Mouse (Mus musculus): ENCODE measurements around the gene Zmpste24. TPM values are rescaled to one million over a fixed set of nuclear protein-coding genes. Genes with fewer than 3 reads are reported as not detected.

The Zmpste24 gene
- polyA plus RNA-seq, 1 experiment: 0.19 TPM

DNA sequence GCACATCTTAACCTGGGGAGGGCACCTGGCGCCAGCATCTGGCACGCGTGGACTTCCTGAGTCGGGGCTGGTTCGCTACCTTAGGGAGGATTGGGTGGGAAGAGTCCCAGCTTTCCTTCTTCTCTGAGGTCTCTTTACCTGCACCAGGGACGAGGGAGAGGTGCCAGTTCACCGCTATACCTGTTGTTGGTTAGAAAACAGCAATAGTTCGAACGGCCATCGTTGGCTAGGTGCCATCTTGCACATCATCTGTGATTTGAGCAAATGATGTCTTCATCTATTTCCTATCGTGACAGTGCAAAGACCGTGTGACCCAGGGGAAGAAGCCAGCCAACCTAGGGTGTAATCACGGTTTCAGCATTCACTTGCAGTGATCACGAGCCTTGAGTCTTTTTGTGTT is 57.7 kb downstream of the Zmpste24 start:
- H3K27me3 ChIP-seq (ENCODE audit: control insufficient read depth): peaks cover 44% of the 10 kb centered on the region
- H3K9me3 ChIP-seq (ENCODE audit: control insufficient read depth, low read length): no peaks in the 10 kb centered on the region
- H3K4me3 ChIP-seq (replicated peaks): no peak overlapping the region
- no peaks in the 10 kb centered on the region for H3K36me3 ChIP-seq (ENCODE audit: control insufficient read depth)
- TF ChIP-seq TAL1 (IDR thresholded peaks at IDR 0.05; ENCODE audit: low read length) (no peak), GATA1 (IDR thresholded peaks at IDR 0.05; ENCODE audit: low read length) (no peak)
- H3K4me1 ChIP-seq (ENCODE audit: control insufficient read depth): peaks cover 5% of the 10 kb centered on the region

DNA sequence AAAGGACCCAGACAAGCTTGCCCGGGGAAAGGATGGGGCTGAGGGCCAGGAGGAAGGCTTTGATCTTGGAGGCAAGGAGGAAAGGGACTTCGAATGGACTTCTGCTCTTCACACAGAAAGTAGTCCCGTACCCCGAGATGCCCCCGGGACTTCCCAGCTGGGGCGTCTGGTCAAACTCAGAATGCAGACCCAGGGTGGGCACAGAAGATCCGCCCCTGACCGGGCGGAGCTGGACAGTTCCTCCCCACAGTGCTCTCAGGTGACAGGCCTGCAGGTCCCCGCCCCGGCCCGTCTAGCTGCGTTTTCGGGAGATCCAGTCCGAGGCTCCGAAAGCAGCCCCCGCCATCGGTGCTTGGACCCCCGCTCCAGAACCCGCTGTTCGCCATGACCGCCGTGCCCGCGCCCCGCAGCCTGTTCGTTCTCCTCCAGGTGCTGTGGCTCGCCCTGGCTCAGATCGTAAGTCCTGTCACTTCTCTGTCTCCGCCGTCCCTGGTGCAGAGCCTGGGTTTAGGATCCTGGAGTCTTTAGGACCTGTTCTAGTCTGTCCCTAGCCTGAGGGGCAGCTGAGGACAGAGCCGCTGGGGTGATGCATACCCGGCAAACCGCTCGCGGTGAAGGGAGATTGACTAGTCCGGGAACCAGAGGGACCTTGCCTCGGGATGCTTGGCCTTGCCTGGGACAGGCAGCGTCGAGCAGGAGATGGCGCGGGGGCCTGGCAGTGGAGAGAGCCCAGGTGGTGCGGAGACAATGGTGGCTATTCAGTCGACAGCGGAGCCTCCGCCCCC is 58.5 kb downstream of the Zmpste24 start, which contains the start of gene Col9a2:
Col9a2 (plus strand) TSS at position 55 of the 785 bp plus-strand sequence.
- no peaks in the 10 kb centered on the region for H3K9me3 ChIP-seq (ENCODE audit: control insufficient read depth, low read length)
- no peaks in the 10 kb centered on the region for H3K36me3 ChIP-seq (ENCODE audit: control insufficient read depth)

DNA sequence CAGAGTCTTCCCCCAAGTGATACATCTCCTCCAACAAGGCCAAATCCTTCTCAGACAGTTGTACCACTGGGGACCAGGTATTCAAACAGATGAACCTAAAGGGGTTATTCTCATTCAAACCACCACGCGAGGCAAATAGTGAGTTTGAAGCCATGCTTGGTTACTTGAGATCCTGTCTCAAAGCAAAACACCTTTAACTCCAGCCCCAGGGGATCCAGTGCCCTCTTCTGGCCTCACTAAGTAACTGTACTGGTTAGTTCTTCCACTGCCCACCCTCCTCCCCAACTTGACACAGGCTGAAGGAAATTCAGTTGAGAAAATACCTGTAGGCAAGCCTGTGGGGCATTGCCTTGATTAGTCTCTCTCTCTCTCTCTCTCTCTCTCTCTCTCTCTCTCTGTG is 65.0 kb downstream of the Zmpste24 start:
- no peaks in the 10 kb centered on the region for H3K36me3 ChIP-seq (ENCODE audit: control insufficient read depth)
- peaks cover 7% of the 10 kb centered on the region for H3K4me1 ChIP-seq (ENCODE audit: control insufficient read depth)
- no peaks in the 10 kb centered on the region for H3K9me3 ChIP-seq (ENCODE audit: control insufficient read depth, low read length)
- H3K4me3 ChIP-seq (replicated peaks): no peak overlapping the region
- TF ChIP-seq TAL1 (IDR thresholded peaks at IDR 0.05; ENCODE audit: low read length) (no peak), GATA1 (IDR thresholded peaks at IDR 0.05; ENCODE audit: low read length) (no peak)
- peaks cover 7% of the 10 kb centered on the region for H3K27me3 ChIP-seq (ENCODE audit: control insufficient read depth)

More for the DNA sequence above, 58.5 kb downstream of the Zmpste24 start, which contains the start of gene Col9a2:
- no peak for TF ChIP-seq TAL1 (IDR thresholded peaks at IDR 0.05; ENCODE audit: low read length)
- TF ChIP-seq GATA1 (IDR thresholded peaks at IDR 0.05; ENCODE audit: low read length): no peak
- H3K4me3 ChIP-seq (replicated peaks): no peak within 1 kb of the TSS
- H3K27me3 ChIP-seq (ENCODE audit: control insufficient read depth): peaks cover 44% of the 10 kb centered on the region
- peaks cover 5% of the 10 kb centered on the region for H3K4me1 ChIP-seq (ENCODE audit: control insufficient read depth)

DNA sequence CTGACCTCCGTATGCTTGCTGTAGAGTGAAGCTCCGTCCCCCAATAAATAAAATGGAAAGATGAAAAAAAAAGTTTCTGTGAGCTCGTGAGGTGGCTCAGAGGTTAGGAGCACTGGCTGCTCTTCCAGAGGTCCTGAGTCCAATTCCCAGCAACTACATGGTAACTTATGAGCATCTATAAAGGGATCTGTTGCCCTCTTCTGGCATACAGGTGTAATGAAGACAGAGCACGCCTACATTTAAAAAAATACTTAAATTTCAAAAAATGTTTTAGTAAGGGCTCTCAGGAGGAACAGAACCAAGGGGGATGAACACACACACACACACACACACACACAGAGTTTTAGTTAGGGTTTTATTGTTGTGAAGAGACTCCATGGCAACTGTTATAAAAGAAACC is 66.6 kb downstream of the Zmpste24 start:
- Histone ChIP-seq H3K4me3 (replicated peaks) (no peak overlapping the region), H3K9me3 (ENCODE audit: control insufficient read depth, low read length) (no peaks in the 10 kb centered on the region), H3K27me3 (ENCODE audit: control insufficient read depth) (peaks cover 2% of the 10 kb centered on the region; the same call in 1 of the 2 replicates), H3K4me1 (ENCODE audit: control insufficient read depth) (peaks cover 11% of the 10 kb centered on the region), H3K36me3 (ENCODE audit: control insufficient read depth) (no peaks in the 10 kb centered on the region)
- TF ChIP-seq TAL1 (IDR thresholded peaks at IDR 0.05; ENCODE audit: low read length) (no peak), GATA1 (IDR thresholded peaks at IDR 0.05; ENCODE audit: low read length) (no peak)

DNA sequence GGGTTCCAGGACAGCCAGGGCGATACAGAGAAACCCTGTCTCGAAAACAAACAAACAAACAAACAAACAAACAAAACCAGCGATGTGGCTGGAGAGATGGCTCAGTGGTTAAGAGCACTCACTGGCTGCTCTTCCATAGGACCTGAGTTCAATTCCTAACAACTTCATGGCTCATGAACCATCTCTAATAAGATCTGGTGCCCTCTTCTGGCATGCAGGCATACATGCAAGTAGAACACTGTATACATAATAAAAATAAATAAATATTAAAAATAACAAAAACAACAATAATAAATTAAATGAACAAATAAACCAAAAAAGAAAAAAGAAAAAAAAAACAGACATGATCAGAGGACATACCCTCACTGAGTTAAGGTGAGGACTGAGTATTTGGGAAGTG is 68.4 kb downstream of the Zmpste24 start:
- Histone ChIP-seq H3K4me3 (replicated peaks) (no peak overlapping the region), H3K36me3 (ENCODE audit: control insufficient read depth) (no peaks in the 10 kb centered on the region), H3K27me3 (ENCODE audit: control insufficient read depth) (no peaks in the 10 kb centered on the region), H3K9me3 (ENCODE audit: control insufficient read depth, low read length) (no peaks in the 10 kb centered on the region), H3K4me1 (ENCODE audit: control insufficient read depth) (peaks cover 21% of the 10 kb centered on the region)
- TF ChIP-seq TAL1 (IDR thresholded peaks at IDR 0.05; ENCODE audit: low read length) (no peak), GATA1 (IDR thresholded peaks at IDR 0.05; ENCODE audit: low read length) (no peak)

DNA sequence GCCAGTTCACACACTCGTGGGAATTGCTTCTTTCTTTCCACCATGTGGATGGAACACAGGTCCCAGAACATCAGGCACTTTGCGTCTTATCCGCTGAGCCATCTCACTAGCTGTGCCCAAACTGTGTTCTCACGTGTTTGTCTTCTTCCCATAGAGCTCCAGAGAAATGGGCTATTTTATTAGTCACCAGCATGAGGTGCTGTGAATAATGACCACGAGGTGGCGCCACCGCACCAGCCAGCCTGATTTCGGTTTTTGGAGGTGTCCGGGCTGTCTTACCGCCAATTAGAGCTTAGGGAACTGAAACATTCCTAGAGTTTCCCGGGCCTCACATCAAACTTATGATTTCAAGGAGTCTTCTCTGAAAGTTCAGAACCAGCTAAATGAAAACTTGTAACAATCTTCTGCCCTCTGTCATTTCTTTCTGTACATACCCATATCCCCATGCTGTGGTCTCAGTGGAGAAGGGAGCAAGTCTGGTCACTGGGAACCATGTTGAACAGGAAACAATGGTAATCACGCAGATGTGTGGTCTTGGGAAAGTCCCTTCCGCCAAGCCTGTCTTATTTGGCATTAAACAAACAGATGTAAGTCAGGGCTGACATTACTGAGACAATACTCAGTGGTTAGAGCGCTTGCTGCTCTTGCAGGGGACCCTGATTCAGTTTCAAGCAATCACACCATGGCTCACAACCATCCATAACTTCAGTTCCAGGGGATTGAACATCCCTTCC is 69.2 kb downstream of the Zmpste24 start:
- Histone ChIP-seq H3K4me3 (replicated peaks) (no peak overlapping the region), H3K4me1 (ENCODE audit: control insufficient read depth) (peaks cover 21% of the 10 kb centered on the region), H3K27me3 (ENCODE audit: control insufficient read depth) (no peaks in the 10 kb centered on the region), H3K9me3 (ENCODE audit: control insufficient read depth, low read length) (no peaks in the 10 kb centered on the region), H3K36me3 (ENCODE audit: control insufficient read depth) (no peaks in the 10 kb centered on the region)
- TF ChIP-seq TAL1 (IDR thresholded peaks at IDR 0.05; ENCODE audit: low read length): no peak
- TF ChIP-seq GATA1 (IDR thresholded peaks at IDR 0.05; ENCODE audit: low read length): no peak

DNA sequence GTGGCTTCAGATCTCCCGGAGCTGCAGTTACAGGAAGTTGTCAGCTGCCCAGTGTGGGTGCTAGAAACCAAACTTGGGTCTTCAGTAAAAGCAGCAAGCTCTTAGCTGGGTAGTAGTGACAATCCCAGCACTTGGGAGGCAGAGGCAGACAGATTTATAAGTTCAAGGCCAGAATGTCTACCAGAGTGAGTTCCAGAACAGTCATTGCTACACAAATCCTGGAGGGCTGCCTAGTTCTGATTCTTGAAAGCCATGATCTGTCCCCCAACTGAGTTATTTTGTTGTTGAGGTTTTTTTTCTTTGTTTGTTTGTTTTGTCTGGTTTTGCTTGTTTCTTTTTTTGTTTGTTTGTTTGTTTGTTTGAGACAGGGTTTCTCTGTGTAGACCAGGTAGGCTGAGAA is 69.9 kb downstream of the Zmpste24 start:
- no peaks in the 10 kb centered on the region for H3K27me3 ChIP-seq (ENCODE audit: control insufficient read depth)
- H3K4me1 ChIP-seq (ENCODE audit: control insufficient read depth): peaks cover 21% of the 10 kb centered on the region
- H3K4me3 ChIP-seq (replicated peaks): no peak overlapping the region
- no peaks in the 10 kb centered on the region for H3K36me3 ChIP-seq (ENCODE audit: control insufficient read depth)
- no peak for TF ChIP-seq GATA1 (IDR thresholded peaks at IDR 0.05; ENCODE audit: low read length)
- TF ChIP-seq TAL1 (IDR thresholded peaks at IDR 0.05; ENCODE audit: low read length): no peak
- no peaks in the 10 kb centered on the region for H3K9me3 ChIP-seq (ENCODE audit: control insufficient read depth, low read length)

DNA sequence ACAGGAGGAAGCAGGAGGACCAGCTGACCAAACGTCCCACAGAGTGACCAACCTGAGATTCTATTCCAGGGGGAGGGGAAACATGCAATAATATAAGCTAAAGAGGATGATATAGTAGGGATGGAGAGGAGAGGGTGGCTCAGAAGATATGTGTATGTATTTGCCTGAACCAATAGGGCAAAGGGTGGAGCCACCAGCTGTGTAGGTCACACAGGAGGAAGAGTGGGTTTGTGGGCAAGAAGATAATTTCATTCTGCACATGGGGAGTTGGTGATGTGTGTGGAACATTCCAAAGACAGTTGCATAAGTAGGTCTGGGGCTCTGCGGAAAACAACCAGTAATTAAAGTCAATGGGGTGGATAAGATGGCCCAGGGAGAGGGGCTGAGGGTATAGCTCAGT is 72.4 kb downstream of the Zmpste24 start:
- Histone ChIP-seq H3K9me3 (ENCODE audit: control insufficient read depth, low read length) (no peaks in the 10 kb centered on the region), H3K36me3 (ENCODE audit: control insufficient read depth) (no peaks in the 10 kb centered on the region), H3K4me1 (ENCODE audit: control insufficient read depth) (peaks cover 26% of the 10 kb centered on the region), H3K27me3 (ENCODE audit: control insufficient read depth) (no peaks in the 10 kb centered on the region), H3K4me3 (replicated peaks) (no peak overlapping the region)
- TF ChIP-seq TAL1 (IDR thresholded peaks at IDR 0.05; ENCODE audit: low read length): no peak
- TF ChIP-seq GATA1 (IDR thresholded peaks at IDR 0.05; ENCODE audit: low read length): no peak

DNA sequence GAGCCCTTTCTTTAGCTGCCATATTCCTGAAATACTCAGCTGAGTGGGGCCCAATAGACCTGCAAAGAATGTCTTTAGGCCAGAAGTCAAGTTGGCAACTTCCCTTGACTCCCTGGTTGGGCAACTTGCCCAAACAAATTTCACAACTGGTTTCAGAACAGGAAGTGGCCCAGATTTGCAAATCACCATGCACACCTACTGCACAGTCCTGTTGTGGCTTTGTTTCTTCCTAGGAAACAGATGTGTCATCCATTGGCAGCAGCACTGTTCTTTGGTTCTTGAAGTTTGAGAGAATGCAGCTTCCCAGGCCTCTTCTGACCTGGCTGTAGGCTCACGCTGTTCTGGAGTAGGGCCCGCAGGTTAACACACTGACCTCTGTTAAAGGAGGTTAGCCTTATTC is 74.1 kb downstream of the Zmpste24 start:
- TF ChIP-seq TAL1 (IDR thresholded peaks at IDR 0.05; ENCODE audit: low read length): no peak
- TF ChIP-seq GATA1 (IDR thresholded peaks at IDR 0.05; ENCODE audit: low read length): no peak
- H3K36me3 ChIP-seq (ENCODE audit: control insufficient read depth): no peaks in the 10 kb centered on the region
- H3K4me1 ChIP-seq (ENCODE audit: control insufficient read depth): peaks cover 24% of the 10 kb centered on the region
- no peak overlapping the region for H3K4me3 ChIP-seq (replicated peaks)
- no peaks in the 10 kb centered on the region for H3K9me3 ChIP-seq (ENCODE audit: control insufficient read depth, low read length)
- H3K27me3 ChIP-seq (ENCODE audit: control insufficient read depth): no peaks in the 10 kb centered on the region

Measured in erythroblast, embryonic 14.5 days (primary cell).